Mouse (Mus musculus) spleen, postnatal 4 days (tissue): Measurements from ENCODE around the gene Susd1.

Experiments used
- DNase-seq, 2 experiments: peaks; one replicate each; pipeline ENCODE4 v3.0.0; 2022; ENCODE audit warnings: low spot score in 2 of 2

Susd1 gene

DNA sequence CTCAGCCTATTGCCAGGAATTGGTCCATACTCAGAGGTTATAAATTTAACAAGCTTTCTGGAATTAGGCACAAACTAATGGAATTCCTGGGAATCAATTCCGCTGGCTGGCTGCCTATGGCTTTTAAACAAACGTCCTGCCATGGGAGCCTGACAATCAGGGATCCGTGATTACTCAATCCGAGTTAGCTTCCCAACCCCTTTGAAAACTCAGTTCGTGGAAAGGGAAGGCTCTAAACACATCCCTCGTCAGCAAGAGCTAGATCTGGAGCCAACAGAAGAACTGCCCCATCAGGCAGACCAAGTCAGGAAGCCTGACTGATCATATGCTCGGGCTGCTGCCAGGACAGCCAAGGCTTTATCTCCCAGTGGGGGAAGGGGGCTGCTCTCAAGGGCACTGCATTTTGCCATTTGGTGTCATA, 115.2 kb downstream of the Susd1 start:
- peak in 1 of 2 experiments; percentile 48 for DNase-seq

DNA sequence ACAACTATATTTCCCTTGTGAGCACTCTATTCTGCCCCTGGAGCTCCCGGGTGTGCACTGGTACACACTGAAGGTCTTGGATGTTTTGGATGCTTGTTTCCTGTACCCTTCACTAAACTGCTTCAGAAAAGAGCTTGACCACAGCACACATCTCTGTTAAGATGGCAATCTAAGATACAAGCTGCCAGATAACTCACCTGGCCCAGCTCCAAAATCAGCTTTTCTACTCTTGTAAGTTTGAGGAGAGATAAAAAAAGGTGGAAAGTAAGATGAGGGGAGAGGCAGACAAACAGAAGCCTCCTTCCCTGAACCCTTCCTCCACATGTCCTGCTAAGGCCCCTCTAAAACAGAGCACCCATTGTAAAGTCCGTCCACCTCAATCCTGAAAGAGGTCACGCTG, 115.7 kb downstream of the Susd1 start:
- no peak for DNase-seq

DNA sequence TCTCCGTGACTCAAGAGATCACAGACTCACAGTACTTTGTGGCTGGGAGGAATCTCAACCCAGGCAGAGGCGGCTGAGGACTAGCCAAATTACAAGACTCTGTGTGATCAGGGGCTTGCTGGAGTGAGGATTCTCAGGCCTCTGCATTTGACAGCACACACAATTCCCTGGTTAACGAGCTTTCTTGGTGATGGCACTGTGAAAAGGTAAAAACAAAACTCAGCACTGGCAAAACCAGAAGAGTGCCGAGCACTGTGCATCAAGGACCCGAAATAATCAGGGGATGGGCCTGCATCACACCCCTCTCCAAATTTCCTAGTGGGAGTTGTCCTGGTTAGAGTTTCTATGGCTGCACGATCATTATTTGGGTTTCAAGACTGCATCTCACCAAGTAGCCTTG, 116.4 kb downstream of the Susd1 start:
- peak in 1 of 2 experiments; percentile 48 for DNase-seq

DNA sequence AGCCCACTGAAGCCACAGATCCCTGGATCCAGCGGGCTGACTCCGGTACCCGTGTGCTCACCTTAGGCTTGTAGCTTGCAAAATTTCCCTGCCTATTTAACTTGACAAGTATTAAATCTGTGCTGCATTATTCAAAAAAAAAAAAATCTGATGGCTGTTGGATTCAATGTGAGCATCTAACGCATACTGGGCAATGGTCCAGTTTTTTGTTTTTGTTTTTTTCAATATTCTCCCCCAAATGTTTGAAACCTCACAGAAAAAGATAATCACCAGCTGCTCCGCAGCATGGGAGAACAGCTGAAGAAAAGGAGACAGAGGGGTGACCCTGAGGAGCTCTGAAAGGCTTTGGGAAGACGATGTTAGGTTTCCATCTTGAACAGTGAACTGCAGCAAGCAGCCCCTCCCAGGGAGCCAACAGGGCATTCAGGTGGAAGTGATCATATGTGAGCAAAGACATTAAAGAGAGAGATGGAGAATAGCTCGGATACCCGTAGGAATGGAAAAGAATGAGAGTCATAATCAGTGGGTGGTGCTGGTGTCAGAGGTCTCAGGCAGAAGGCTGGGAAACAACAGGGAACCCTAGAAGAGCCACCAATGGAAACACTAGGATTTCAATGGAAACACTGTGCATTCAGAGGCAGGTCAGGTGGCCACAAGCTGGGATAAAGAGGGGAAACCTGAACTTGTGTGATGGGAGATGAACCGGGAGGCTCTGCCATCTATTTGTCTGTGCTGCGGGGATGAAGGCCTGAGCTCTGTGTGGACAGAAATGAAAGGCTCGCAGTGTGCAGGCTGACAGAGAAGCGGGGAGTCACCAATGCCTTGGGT, 117.0 kb downstream of the Susd1 start:
- no peak for DNase-seq

DNA sequence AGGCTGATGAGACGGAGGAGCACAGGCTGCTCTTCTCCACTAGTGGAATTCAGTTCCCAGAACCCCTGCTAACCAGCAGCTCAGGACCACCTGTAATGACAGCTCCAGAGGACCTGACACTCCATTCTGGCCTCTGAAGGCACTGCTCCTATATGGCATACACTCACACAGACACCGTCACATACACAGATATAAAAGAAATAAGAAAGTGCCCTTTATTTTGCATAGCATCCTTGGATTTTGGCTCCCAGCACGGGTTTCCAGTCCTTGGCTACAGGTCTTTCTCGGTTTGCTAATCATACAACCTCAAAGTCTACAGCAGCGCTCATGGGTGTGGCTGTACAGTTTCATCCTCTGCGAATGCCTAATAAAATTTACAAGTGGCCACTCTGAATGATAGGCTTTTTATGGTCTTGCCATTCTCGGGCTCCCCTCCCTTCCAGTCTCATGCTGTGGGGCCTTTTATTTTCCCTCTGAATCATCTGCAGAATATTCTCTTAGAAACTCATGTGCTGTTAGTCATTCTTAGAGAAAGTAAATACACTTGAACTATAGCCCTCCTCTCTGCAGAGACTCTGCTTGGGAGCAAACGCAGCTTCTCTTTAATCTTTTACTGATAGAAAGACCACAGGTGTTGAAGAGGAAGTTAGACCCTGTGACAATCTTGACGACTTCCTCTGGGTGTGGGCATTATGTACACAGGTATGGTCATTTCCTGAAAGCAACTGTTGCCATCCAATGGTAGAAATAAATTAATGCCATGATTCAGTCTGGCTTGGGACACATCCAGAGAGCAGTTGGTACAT, 119.1 kb downstream of the Susd1 start:
- no peak for DNase-seq

DNA sequence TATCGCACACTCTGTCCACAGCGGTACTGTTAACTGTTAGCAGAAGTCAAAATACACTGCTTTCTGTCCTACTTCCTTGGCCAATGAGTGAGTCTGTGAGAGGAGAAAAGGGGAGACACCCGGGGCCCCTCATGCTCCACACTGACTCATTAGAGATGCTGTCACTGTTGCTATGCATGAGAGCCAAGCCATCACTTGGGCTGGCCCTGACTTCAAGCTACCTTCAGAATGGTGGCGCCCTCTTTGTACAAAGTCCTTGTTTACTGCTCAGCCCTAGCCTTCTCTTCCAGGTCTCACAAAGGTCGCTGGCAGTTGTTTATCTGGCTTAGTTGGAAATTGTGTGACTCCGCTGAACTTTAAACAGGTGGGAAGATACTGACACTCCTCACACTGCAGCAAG, 119.8 kb downstream of the Susd1 start:
- DNase-seq, result no peak

DNA sequence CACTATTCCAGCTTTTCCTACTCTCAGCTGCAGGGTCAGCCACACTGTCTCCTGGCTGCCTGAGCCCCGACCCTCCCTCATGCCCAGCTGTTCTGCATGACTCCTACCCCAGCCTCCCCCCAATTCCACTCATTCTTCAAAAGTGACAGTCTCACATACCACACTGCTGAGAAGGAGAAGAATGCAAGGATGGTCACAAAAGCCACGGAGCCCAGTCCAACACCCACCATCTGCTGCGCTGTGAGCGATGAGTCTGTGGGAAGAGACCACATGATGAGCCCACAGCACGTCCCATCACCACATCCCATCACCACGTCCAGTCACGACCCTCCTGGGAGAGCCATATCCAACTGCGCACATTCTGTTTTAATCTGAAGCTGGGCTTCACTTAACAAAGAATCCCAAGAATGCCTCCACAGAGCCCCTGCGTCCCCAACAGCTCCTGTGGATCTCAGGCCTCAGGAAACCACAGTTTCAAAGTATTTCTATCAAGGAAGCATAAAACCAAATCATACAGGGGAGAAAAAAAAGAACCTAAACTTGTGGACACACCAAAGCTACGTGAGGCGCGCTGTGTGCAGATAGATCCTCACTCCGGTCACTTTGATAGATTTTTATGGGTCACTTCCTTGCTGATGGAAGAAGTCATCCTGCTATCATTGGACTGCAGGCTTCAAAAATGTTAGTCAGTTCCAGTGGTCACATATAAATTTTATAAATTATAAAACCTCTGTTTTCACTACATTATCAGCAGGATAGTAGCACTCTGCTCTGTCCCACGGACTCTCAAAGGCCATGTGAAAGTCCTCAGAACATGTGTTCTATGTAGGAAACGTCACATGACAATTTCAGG, 122.7 kb downstream of the Susd1 start:
- DNase-seq, result no peak

DNA sequence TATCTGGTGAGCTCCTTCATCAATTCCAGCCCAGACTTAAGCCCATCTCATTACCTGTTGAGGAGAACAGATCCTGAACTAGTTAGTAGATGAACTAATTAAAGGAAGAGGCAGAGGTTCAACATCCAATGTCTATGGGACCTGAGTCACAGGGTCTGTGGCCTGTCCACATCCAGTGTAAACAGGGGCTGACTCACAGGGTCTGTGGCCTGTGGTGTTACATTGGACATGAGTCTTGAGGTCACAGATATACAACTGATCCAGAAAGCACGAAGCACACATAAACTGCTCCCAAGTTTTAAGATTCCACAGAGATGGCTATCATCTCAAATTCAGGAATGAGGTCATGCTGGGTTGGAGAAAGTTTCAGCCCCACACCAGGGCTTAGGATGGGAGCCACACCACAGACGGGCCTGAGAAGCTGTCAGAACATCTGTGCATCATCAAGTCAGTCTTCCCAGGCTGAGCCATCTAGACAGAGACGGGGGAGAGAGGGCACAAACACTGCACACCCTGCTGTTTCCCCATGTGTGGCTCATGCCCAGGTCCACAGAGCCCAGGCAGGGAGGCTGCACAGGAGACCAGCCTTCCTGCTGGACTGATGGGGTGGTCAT, 123.4 kb downstream of the Susd1 start:
- DNase-seq, result no peak

DNA sequence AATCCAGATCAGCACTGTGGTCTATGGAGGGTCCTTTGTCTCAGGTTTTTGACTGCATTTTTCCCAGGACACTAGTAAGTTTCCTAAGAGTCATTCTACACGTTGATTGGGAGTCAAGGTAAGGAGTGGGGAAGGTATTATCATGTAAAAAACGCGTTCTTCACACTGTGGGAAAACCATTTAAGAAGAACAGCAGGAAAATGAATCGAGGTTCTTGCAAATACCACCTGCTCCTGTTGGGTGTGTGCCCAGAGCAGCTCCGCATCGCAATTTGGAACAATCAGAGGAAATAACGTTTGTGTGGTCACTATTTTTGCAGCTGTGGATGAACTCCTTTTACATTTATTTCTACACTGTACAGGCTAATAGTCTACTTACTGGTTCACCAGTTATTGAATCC, 125.5 kb downstream of the Susd1 start:
- DNase-seq, result no peak

DNA sequence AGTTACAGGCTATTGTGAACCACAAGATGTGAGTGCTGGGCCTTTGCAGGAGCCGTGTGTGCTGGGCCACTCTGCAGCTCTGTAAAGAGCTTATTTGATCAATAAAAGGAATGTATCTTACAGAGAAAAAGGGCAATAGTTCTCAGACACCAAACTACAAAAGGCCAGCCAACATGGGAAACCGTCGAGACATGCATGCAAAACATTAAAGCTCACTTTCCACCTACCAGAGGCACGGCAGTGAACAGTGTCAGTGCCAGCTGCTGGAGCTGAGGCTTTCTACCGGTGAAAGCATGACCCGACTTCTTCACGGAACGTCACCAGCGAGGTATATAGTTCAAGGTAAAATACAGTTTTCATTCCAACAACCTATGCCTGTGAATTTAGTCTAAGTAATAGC, 127.8 kb downstream of the Susd1 start:
- DNase-seq, result no peak

DNA sequence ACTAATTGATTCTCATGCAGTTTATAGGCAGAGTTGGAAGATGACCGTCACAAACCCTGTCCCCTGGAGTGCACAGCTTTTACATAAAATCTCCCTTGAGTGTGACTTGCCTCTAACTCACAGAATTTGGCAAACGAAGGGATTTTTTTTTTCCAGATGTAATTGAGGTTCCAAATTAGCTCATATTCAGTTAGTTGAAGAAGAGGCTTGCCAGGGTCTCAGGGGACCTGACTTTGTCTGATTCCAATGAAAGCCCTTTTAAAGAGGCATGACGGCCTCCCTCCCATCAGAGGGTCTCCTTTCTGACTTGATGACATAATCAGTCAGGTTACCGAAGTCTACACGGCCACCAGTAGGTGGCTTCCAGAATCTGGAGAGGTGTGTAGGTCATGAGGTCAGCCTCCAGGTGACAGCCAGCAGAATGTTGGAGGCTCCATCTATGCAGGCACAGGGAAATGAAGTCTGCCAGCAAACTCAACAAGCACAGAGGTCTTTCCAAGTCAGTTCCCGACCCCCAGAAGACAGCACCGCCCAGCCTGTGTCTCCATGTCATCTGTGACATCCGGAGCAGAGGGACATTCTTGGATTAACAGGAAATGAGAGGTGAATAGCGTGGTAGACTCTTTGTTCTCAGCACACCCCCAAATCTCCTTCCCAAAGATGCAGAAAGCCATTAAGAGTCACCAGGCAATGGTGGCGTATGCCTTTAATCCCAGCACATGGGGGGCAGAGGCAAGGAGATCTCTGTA, 130.4 kb downstream of the Susd1 start:
- no peak for DNase-seq

DNA sequence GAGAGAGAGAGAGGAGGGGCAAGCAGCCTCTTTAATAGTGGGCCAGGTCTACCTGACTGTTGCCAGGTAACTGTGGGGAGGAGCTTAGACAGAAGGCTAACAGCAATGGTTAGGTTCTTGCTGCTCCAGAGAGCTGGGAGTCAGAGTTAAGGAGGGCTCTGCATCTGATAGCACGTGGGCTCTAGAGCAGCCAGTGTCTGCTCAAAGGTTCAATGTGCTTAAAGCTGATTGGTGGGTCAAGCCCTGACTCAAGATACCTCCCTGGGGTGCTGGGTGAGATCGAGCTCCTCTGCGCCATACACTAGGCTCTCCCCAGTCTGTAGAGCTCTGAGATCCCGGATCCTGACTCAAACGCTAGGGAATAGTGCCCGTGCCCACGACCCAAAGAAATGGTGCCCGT, 136.0 kb downstream of the Susd1 start:
- DNase-seq, result no peak

DNA sequence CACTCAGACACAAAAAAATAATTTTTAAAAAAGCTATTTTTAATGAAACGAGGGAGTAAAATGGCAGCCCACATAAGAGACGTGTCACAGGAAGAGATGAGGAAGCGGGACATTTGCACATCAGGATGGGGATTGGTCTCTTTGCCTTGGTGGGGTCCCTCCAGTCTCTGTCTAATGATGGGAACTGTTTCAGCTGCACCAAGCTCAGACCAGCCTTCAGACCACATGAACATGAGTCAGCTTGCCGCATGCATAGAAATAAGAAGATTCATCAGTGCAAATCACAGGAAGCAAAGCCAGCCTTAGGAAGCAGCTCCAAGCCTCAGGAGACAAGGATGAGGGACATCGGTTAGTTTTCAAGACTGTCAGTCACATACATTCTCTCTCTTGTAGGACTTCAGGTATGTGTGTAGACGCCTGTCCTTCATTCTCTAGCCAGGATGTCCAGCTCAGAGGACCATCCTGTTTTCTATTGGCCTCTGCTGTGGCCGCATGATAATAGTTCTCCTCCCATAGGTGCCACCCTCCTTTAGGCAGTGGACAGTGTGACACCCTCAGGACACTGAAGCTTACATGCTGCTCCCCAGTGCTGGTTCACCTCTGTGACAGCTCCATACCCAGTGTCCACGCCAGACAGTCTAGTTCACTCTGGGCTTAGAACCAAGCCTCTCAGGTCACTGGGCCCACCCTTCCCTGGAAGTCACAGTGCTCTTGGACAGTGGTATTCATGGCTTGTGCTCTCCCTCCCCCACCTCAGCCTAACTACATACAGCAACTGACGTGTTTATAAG, 137.2 kb downstream of the Susd1 start:
- no peak for DNase-seq

DNA sequence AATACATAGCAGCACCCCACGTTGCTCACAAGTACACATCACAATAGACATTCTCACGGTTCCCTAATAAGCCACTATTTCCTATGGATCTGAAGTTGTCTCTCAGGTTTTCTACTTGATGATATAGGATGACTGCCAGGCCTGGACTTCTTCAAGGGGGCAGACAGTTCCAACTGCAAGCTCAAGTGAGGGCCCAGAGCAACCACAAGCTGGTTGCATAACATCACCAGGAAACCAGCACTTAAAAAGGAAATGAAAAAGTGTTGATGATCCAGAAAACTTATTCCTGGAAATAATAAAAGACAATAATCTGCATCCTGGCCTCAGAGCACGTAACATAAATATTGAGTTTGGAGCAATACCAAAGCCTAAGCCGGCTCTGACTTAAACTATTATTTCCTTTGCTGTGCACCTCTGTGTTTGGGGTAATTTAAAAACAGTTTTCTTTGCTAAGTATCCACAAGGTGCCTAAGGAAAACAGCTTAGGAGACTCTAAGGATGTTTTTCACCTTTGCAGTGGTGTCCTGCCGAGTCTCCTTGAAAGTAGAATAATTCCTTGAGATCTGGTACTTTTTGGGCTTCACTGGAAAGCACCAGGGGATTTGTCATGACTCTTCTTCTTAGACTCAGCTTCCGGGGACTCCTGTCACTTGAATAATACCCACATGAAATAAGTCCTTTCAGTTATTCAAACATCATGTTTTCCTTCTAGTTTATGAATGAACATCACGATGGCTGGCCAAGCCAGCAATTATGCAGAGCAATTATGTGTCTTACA, 139.5 kb downstream of the Susd1 start:
- DNase-seq, result no peak

DNA sequence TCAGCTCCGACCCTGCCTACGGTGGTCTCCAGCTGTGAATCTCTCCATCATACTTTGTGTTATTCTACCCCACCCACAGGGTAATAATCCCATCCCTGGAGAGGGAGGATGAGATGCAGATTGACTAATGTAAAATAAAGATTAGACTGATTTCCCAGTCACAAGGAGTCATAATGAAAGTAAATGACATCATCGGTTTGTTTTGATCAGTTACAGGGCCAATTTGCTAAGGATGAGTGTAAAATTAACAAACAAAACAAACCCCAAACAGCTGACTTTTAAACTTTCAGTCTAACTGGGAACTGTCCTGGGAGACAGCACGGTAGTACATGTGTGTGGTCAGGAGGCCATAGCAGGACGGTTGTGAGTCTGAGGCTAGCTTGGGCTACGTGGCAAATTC, 143.3 kb downstream of the Susd1 start:
- no peak for DNase-seq

DNA sequence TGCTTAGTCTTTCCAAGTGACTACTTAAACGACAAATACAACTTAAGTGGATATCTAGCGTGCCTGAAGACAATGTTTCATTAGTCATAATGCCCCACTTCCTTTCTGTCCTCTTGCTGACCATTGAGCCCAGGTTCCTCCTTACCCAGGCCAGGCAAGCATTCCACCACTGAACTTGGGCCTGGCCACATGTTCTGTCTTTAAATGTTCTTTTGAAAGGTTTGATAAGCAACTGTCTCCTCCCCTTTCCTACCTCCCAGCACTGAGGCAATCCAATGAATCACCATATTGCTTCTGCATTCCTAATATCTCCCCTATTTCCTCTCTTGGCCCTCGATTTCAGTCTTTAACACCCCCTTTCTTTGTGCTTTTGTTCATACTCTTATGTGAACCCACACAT, 143.8 kb downstream of the Susd1 start:
- no peak for DNase-seq

DNA sequence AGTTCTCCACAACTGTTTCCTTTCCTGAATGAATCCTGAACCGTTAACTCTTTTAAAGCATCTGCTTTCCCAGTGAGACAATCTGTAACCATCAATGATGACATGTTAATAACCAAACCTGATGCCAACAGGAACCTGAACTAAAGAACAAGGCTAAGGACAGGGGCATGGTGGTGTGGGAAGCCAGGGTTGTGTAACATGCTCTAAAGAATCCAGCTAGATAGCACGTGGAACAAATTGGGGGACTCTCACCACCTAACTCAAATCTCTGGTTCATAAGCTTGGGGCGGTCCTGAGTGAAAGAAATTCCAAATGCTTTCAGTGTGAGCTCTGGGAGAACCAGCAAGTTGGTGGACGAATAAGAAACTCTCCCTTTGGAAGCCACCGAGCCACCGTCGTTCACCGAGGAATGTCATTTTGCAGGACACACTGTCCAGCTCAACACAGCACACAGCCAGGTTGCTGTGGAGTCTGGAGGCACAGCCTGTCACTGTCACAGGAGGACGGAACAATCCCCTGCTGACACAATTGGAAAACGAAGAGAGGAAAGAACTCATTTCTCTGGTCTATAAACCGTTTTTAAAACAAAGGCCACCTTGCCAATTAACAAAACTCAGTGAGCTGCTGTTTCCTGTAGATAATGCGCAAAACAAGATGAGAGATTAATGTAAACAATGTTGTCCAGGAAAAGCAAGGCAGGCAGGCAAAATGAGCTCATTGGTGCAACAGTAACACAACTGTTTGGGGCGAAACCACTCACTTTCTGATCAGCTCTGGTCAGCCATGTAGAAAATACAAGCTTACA, 146.3 kb downstream of the Susd1 start:
- no peak for DNase-seq

DNA sequence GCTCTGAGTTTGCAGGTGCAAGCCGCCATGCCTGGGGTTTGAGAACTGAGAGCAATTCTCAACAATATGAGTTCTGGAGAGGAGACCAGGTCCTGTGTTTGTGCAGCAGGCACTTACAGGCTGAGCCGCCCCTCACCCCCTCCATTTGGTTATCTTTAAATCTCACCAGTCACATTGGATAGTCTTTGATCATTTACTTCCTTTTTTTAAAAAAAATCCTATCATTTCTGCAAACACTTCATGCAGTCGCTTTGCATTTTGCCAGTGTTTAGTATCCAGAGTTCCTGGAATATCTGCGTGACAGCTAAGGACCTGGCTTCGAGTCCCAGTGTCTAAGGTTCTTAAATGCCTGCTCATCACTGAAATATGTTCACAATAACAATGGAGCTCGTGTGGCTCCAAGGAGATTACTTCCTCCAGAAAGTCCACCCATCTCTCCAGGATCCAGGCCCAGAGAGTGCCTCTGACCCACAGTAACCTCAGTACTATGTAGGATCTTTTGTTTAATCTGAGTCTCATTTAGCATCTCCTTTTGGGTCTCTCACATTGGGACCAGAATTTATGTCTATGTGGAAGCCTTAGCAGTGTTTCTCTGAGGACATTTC, 147.4 kb downstream of the Susd1 start:
- DNase-seq, result no peak
